Mouse (Mus musculus) bone marrow, adult 2 months (tissue): Measurements from ENCODE around the gene Pard3b.

Experiments used
- CTCF ChIP-seq: fragments of 200-500 bp; IDR thresholded peaks from 2 replicates; pipeline ENCODE4 v1.5.1; 2011; ENCODE audit warnings: low read length, control low read depth; ENCODE audit not compliant: control insufficient read depth, insufficient read depth
- POLR2A ChIP-seq: fragments of 200-500 bp; IDR thresholded peaks from 2 replicates; pipeline ENCODE4 v1.6.1; 2011; ENCODE audit warnings: low read depth, mild to moderate bottlenecking, control low read depth, low read length, borderline replicate concordance; ENCODE audit not compliant: control insufficient read depth

GRCm38 (mm10) chr1:62436304-62436703, 797.7 kb downstream of the Pard3b start:
- TF ChIP-seq CTCF (no peak), POLR2A (no peak)
